Mouse (Mus musculus) heart, embryonic 10.5 days (tissue): ENCODE data around the gene Ccni. TPM values are rescaled to one million over a fixed set of nuclear protein-coding genes. Genes with fewer than 3 reads are reported as not detected.

Experiments used
- DNase-seq: peaks from one replicate; pipeline ENCODE4 v3.0.0-alpha.2; 2017; ENCODE audit warnings: low spot score
- H3K27ac ChIP-seq: fragments of 300-500 bp; sonication (generic); 2 replicates; pipeline ENCODE4 v1.5.1; 2016; ENCODE audit warnings: mild to moderate bottlenecking
- H3K27me3 ChIP-seq: fragments of 300-500 bp; sonication (generic); 2 replicates; pipeline ENCODE4 v1.6.1; 2016; ENCODE audit warnings: mild to moderate bottlenecking; ENCODE audit not compliant: poor library complexity, insufficient read depth, severe bottlenecking
- H3K36me3 ChIP-seq: fragments of 300-500 bp; sonication (generic); 2 replicates; pipeline ENCODE4 v1.6.1; 2016; ENCODE audit warnings: mild to moderate bottlenecking, moderate library complexity
- H3K4me1 ChIP-seq: fragments of 300-500 bp; sonication (generic); 2 replicates; pipeline ENCODE4 v1.6.1; 2016; ENCODE audit warnings: mild to moderate bottlenecking
- H3K4me3 ChIP-seq: fragments of 300-500 bp; sonication (generic); 2 replicates; pipeline ENCODE4 v1.5.1; 2016; ENCODE audit warnings: mild to moderate bottlenecking, moderate library complexity
- H3K9me3 ChIP-seq: fragments of 300-500 bp; sonication (generic); 2 replicates; pipeline ENCODE4 v1.6.1; 2016; ENCODE audit warnings: mild to moderate bottlenecking, moderate library complexity
- WGBS: fragments of 180-500 bp; shearing (Covaris S2); methylation state at CpG from one replicate; pipeline ENCODE4 v1.1.7; 2016; 5-methylcytosine and 5-hydroxymethylcytosine counted together
- polyA plus RNA-seq: library from polyadenylated mRNA; unstranded; fragments of >200 nt; fragmentation: Nextera tagmentation; extraction: Ambion mirVana; gene quantifications from 2 replicates; pipeline ENCODE4 v1.2.1, GENCODE M21; 2016

The Ccni gene
- polyA plus RNA-seq: 81.4 and 81.6 TPM in 2 replicates

DNA sequence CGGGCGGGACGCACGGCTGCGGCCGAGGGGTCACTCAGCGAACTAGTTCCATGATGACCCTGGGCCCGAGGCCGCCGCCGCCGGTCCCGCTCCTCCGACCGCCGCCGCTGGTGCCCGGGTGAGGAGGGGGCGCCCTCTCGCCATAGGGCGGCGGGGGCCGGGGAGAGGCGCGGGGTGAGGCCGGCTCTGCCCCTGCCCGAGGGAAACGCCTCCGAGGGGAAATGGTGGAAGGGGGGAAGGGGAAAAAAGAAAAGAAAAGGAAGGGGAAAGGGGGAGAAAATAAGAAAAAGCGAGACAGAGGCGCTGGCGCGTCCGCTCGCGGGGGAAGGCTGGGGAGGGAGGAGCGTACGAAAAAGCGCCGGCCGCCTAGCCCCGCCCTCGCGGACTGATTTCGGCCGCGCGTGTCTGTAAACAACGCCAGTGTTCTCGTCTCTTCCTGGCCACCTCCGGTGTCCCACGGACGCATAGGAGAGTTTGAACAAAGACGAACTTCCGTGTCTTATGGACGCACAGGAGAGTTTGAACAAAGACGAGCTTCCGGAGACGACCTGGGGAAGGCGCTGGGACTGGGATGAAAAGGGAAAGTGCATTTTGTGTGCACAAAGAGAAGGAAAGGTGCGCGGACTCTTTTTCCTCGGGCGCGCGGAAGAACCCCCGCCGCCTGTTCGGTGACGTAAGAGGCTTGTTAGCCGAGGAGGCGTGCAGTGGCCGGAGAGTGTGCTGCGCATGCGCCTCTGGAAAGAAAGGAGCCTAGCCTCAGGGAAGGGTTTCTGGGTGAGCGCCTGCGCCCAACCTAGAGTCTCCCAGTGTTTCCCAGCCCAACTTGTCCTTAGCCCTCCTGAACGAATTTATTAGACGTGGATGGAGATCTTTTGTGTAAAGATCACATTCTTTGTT, at the start of gene Ccni, which contains the start of gene 2010109A12Rik:
Gene Ccni (minus strand): TSS at position 387 of the 897 bp plus-strand sequence.
Gene 2010109A12Rik (plus strand): TSS at position 410 of the 897 bp plus-strand sequence.
- peak within 1 kb of the TSS; percentile 98 for H3K27ac ChIP-seq
- under 1% methylated on average over 79 of the region's 79 CpGs for WGBS
- H3K27me3 ChIP-seq: no peaks in the 10 kb centered on the region

DNA sequence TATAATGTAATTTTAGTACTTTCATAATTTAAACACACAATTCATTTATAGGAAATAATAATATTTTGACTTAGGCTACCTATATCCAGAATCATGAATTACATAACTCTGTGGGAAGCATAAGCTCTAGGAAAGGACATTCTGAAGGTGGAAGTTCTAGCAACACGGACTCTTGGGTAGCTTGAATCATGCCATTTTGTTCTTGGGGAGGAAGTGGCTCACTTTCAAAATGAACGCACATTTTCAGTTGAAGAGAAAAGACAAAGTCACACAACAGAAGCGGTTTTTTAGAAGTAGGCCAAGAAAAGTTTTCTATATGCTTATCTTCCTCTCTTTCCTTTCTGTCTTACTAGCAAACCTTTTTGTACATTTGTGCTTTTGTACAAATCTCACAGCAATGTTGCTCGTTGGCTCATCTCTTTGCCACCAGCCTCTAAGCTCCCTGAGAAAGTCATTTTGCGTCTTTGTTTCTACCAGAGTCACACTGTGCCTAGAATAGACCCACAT, 49.5 kb upstream of the Ccni start:
- Histone ChIP-seq H3K27me3 (no peaks in the 10 kb centered on the region), H3K9me3 (no peaks in the 10 kb centered on the region), H3K4me3 (no peak overlapping the region), H3K36me3 (no peaks in the 10 kb centered on the region), H3K4me1 (no peaks in the 10 kb centered on the region), H3K27ac (no peak overlapping the region)
- no peak for DNase-seq
- WGBS: 91% methylated on average over 5 of the region's 5 CpGs

More for the DNA sequence above, at the start of gene Ccni, which contains the start of gene 2010109A12Rik:
- Histone ChIP-seq H3K36me3 (peaks cover 7% of the 10 kb centered on the region), H3K4me3 (peak within 1 kb of the TSS; percentile 91), H3K4me1 (peaks cover 10% of the 10 kb centered on the region; the same call in 1 of the 2 replicates), H3K9me3 (no peaks in the 10 kb centered on the region)
- peak; percentile 97 for DNase-seq

DNA sequence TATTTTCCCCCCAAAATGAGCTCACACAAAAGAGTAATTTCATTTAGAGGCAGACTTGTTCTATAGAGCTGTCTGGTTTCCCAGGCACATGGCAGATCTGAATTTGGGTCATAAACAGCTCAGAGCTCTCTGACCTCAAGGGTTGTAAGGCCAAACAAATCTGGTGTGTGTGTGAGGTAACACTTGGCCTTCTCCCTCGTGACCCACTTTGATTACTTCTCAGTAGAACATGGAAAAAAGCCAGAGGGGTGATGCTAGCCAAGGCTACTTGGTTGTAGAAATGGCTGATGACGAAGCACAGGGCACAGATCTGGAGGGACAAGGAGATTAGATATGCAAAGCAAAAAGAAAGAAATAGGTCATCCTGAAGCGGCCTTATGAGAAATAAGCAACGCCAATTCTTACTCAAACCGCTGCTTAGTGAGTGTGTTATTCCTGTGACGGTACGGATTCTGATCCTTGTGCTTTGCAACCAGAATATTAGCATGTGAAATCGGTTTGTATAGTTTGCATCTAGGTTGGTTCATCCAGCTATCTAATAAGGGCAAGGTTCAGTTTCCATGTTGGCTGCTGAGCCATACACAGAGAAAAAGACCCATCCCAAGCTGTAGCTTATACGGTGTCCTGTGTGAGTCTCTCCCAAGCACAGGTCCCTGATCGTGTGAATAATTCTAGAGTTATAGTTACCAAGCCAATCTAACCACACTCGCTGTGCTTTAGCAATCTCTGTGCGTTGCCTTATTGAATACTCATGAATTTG, 44.9 kb upstream of the Ccni start:
- H3K4me3 ChIP-seq: no peak overlapping the region
- no peaks in the 10 kb centered on the region for H3K36me3 ChIP-seq
- no peaks in the 10 kb centered on the region for H3K9me3 ChIP-seq
- H3K27me3 ChIP-seq: no peaks in the 10 kb centered on the region
- WGBS: 73% methylated on average over 12 of the region's 12 CpGs
- no peak for DNase-seq
- no peak overlapping the region for H3K27ac ChIP-seq
- no peaks in the 10 kb centered on the region for H3K4me1 ChIP-seq

DNA sequence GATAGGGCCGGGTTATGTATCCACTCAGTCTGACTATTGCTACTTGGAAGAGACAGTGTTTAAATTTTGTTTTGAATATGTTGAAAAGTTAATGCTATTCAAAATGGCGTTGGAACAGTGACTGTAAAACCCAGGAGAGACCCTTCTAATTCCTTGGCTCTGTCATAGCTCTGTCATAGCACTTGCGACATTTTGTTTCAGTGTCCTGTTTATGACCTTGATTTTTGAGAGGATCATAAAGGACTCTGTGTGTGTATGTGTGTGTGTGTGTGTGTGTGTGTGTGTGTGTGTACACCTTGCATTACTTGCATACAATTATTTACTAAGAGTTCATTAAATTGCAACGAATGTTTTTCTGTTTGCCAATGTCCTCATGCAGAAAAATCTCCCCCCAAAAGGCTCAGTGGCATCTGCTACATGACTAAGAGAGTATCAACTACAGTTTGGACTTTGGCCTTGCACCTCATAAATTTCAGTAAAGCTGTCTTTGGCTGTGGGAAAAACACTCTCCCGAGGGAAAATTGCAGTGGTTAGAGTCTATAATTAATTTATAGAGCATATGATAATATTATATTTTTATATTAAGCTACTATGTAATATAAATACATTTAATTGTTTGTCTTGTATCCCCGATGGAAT, 43.8 kb upstream of the Ccni start:
- DNase-seq: no peak

DNA sequence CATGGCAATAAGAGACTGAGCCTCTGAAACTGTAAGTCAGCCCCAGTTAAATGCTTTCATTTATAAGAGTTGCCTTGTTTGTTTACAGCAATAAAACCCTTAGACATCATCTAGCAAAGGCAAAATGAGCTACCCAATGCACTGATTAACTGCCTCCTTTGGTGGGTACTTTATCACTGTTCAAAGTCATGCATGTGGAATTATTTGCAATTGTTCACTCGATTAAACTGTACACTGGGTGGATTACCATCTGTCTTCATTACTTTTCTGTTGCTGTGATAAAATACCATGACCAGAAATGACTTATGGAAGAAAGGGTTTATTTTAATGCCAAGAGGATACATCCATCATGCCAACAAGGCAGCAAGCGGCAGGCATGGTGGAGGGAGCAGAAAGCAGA, 39.0 kb upstream of the Ccni start:
- H3K27ac ChIP-seq: no peak overlapping the region
- no peaks in the 10 kb centered on the region for H3K36me3 ChIP-seq
- WGBS: 85% methylated on average over 2 of the region's 2 CpGs
- H3K9me3 ChIP-seq: no peaks in the 10 kb centered on the region
- DNase-seq: no peak
- H3K27me3 ChIP-seq: no peaks in the 10 kb centered on the region
- no peaks in the 10 kb centered on the region for H3K4me1 ChIP-seq
- H3K4me3 ChIP-seq: no peak overlapping the region

More for the DNA sequence above, 43.8 kb upstream of the Ccni start:
- Histone ChIP-seq H3K27me3 (no peaks in the 10 kb centered on the region), H3K4me1 (no peaks in the 10 kb centered on the region), H3K9me3 (no peaks in the 10 kb centered on the region), H3K36me3 (no peaks in the 10 kb centered on the region), H3K4me3 (no peak overlapping the region), H3K27ac (no peak overlapping the region)
- WGBS: 78% methylated on average over 6 of the region's 6 CpGs

DNA sequence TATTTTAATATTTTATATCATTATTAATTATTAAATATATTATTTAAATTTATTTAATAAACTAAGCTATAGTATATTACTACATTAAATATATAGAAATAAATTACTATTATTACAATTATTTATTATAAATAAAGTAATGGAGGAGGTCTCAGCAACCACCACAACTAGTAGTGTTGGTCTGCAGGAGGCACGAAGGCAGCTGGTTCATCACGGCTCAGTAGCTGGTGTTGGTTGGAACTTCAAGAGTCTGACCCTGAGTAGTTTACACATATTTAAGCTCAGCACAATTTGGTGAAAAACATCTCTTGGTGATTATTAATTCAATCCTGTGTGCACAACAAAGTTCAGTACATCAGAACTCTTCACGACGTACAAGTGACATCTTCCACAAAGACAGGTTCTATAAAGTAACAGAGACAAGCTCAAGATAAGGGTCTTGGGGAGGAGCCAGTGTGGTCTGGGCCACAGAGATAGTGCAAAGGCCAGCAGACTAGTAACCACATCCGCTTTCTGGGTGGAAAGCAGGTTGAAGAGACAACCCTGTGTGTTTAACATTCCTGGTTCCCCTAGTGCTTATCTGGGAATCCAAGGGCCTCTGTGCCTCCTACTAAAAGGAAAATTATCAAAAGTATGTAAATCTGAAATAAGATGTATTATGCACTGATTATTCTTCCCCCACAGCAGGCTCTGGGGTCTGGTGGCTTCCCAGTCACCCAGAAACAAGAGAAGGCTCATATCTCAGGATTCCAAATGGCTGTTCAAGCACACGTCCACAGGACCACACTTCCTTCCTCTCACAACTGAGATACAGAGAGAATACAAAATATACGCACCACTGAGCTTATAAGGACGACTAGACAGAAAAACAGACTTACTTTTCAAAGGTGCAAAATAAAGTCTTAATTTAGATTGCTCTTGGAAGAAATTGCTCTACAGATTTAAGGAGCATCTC, 33.6 kb upstream of the Ccni start:
- 39% methylated on average over 8 of the region's 8 CpGs for WGBS
- Histone ChIP-seq H3K27ac (peak overlapping the region; percentile 25; the same call in 1 of the 2 replicates), H3K4me1 (no peaks in the 10 kb centered on the region), H3K36me3 (no peaks in the 10 kb centered on the region), H3K27me3 (no peaks in the 10 kb centered on the region), H3K9me3 (no peaks in the 10 kb centered on the region), H3K4me3 (no peak overlapping the region)
- peak; percentile 90 for DNase-seq

DNA sequence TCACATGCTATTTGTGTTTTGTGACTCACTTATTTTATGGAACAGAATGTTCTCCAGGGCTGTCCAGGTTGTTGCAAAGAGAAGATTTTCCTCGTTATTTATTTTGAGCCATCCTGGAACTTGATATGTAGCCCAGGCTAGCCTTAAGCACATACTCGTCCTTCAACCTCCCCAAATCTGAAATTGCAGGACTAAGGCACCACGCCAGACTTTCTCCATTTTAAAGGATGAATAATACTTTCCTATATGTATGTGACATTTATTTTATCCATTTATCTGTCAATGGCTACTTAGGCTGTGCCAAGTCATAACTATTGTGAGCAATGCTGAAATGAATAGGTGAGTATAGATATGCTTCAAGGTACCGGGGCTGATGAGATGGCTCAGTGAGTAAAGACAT, 30.2 kb upstream of the Ccni start:
- Histone ChIP-seq H3K27me3 (0 out of 2 replicates have a peak, but pooled peaks cover 3% of the 10 kb centered on the region), H3K4me1 (no peaks in the 10 kb centered on the region), H3K36me3 (no peaks in the 10 kb centered on the region), H3K4me3 (no peak overlapping the region), H3K9me3 (no peaks in the 10 kb centered on the region), H3K27ac (no peak overlapping the region)
- no peak for DNase-seq
- WGBS: 84% methylated on average over 4 of the region's 4 CpGs

DNA sequence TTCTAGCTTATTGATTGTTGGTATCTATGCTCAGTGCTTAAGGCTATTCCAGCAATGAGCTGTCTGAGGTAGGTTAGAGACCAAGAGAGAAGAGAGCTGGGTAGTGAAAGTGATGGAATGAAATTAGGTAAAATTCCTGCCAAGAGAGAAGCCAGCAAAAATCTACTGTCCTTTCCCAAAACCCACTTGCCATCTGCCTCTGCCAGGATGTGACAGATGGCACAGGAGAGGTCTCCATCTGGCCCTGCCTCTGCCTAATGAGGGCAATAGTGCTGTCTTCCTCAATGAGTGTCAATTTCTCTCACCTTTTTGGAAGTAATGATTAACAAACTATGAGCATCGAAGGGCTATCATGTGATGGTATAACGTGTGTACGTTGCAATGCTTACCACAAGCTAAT, 29.6 kb upstream of the Ccni start:
- no peaks in the 10 kb centered on the region for H3K4me1 ChIP-seq
- 88% methylated on average over 3 of the region's 3 CpGs for WGBS
- H3K36me3 ChIP-seq: no peaks in the 10 kb centered on the region
- H3K9me3 ChIP-seq: no peaks in the 10 kb centered on the region
- DNase-seq: no peak
- H3K27me3 ChIP-seq: 0 out of 2 replicates have a peak, but pooled peaks cover 3% of the 10 kb centered on the region
- no peak overlapping the region for H3K4me3 ChIP-seq
- no peak overlapping the region for H3K27ac ChIP-seq

DNA sequence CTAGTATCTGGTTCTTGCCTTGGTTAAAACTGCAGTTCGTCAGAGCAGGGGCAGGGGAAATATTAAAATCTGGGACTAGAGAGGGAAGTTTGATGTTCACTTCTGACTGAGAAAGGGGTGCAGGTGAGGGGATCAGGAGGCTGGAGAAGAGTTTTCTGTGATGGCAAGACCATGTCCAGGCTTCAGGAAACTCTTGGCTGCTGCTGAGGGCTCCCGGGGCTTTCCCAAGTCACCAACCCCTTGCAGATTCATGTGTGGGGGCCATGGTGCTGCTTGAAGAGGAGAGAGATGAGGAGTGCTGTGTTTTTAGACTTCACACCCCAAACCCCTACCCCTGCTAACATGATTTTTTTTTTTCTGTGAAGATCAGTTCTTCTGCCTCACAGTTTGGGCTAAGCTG, 28.3 kb upstream of the Ccni start:
- Histone ChIP-seq H3K27ac (no peak overlapping the region), H3K4me1 (no peaks in the 10 kb centered on the region), H3K36me3 (no peaks in the 10 kb centered on the region), H3K27me3 (0 out of 2 replicates have a peak, but pooled peaks cover 3% of the 10 kb centered on the region), H3K4me3 (no peak overlapping the region), H3K9me3 (no peaks in the 10 kb centered on the region)
- WGBS: 78% methylated on average over 2 of the region's 2 CpGs
- DNase-seq: no peak

DNA sequence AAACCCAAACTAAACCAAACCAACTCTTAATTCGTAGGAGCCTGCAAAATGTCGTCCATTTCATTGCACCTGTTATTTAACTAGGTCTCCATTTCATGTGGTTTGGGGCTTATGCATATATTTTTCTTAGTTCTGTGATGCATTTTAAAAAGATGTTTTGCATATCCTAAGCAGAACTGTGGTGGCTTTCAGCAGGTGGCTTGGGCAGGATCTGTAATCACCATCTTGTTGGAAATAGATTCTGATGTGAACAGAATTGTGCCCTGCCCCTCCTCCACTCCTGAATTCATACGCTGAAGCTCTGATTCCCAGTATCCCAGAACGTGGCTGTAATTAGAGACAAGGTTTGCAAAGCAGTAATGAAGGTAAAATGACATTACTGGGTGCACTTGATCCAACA, 27.8 kb upstream of the Ccni start:
- Histone ChIP-seq H3K27ac (no peak overlapping the region), H3K4me1 (no peaks in the 10 kb centered on the region), H3K27me3 (0 out of 2 replicates have a peak, but pooled peaks cover 3% of the 10 kb centered on the region), H3K36me3 (no peaks in the 10 kb centered on the region), H3K9me3 (no peaks in the 10 kb centered on the region), H3K4me3 (no peak overlapping the region)
- no peak for DNase-seq
- WGBS: 71% methylated on average over 4 of the region's 4 CpGs

DNA sequence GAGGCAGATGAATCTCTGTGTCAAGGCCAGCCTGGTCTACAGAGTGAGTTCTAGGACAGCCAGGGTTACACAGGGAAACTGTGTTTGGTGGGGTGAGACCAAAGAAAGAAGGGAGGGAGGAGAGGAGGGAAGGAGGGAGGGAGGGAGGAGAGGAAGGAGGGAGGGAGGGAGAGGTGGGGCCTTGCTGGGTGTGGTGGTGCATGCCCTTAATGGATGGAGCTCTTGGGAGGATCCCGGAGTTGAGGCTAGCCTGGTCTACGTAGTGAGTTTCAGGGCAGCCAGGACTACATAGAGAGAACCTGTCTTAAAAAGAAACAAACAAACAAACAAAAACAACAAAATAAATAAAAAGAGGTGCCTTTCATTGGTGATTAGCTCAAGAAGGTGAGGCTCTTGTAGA, 26.5 kb upstream of the Ccni start:
- 89% methylated on average over 2 of the region's 2 CpGs for WGBS
- H3K27ac ChIP-seq: no peak overlapping the region
- 0 out of 2 replicates have a peak, but pooled peaks cover 3% of the 10 kb centered on the region for H3K27me3 ChIP-seq
- no peaks in the 10 kb centered on the region for H3K9me3 ChIP-seq
- H3K4me3 ChIP-seq: no peak overlapping the region
- no peak for DNase-seq
- no peaks in the 10 kb centered on the region for H3K36me3 ChIP-seq
- H3K4me1 ChIP-seq: no peaks in the 10 kb centered on the region
